Mouse (Mus musculus) stomach, embryonic 15.5 days (tissue): ENCODE results near the gene Tcf7l2. TPM values are rescaled to one million over a fixed set of nuclear protein-coding genes. Genes with fewer than 3 reads are reported as not detected.

ENCODE experiments used
- ATAC-seq: fragments of 200-750 bp; cut with Nextera tagmentation; 2 replicates; pipeline ENCODE4 v1.8.0; 2017; ENCODE audit warnings: low read depth, moderate number of reproducible peaks, moderate TSS enrichment; ENCODE audit not compliant: insufficient read depth, low FRiP score
- H3K27ac ChIP-seq: fragments of 300-500 bp; sonication (generic); 2 replicates; pipeline ENCODE4 v1.5.1; 2015; ENCODE audit warnings: mild to moderate bottlenecking, inconsistent platforms
- H3K27me3 ChIP-seq: fragments of 300-500 bp; sonication (generic); replicated peaks from 2 replicates; pipeline ENCODE4 v1.6.1; 2015; ENCODE audit warnings: inconsistent platforms
- H3K36me3 ChIP-seq: fragments of 300-500 bp; sonication (generic); 2 replicates; pipeline ENCODE4 v1.6.1; 2015; ENCODE audit warnings: inconsistent platforms
- H3K4me1 ChIP-seq: fragments of 300-500 bp; sonication (generic); 2 replicates; pipeline ENCODE4 v1.6.1; 2015; ENCODE audit warnings: inconsistent platforms
- H3K4me2 ChIP-seq: fragments of 300-500 bp; sonication (generic); 2 replicates; pipeline ENCODE4 v1.6.1; 2015; ENCODE audit warnings: mild to moderate bottlenecking, inconsistent platforms
- H3K4me3 ChIP-seq: fragments of 300-500 bp; sonication (generic); replicated peaks from 2 replicates; pipeline ENCODE4 v1.5.1; 2015; ENCODE audit warnings: inconsistent platforms
- H3K9ac ChIP-seq: fragments of 300-500 bp; sonication (generic); 2 replicates; pipeline ENCODE4 v1.6.1; 2015; ENCODE audit warnings: inconsistent platforms
- H3K9me3 ChIP-seq: fragments of 300-500 bp; sonication (generic); 2 replicates; pipeline ENCODE4 v1.6.1; 2016; ENCODE audit warnings: inconsistent platforms
- WGBS: fragments of 180-500 bp; shearing (Covaris S2); methylation state at CpG from one replicate; pipeline ENCODE4 v1.1.7; 2015; 5-methylcytosine and 5-hydroxymethylcytosine counted together
- polyA plus RNA-seq: library from polyadenylated mRNA; unstranded; fragments of >200 nt; fragmentation: Nextera tagmentation; extraction: Ambion mirVana; gene quantifications from 2 replicates; pipeline ENCODE4 v1.2.1, GENCODE M21; 2015

Tcf7l2 gene
- polyA plus RNA-seq, 1 experiment from 2014 or later: 85.2 TPM

- no peak overlapping the region for H3K9ac ChIP-seq
- WGBS: 58% methylated on average over 3 of the region's 3 CpGs
- no peak for ATAC-seq
Measured at GRCm38 (mm10) chr19:55797834-55798233, 56.2 kb downstream of the Tcf7l2 start.

DNA sequence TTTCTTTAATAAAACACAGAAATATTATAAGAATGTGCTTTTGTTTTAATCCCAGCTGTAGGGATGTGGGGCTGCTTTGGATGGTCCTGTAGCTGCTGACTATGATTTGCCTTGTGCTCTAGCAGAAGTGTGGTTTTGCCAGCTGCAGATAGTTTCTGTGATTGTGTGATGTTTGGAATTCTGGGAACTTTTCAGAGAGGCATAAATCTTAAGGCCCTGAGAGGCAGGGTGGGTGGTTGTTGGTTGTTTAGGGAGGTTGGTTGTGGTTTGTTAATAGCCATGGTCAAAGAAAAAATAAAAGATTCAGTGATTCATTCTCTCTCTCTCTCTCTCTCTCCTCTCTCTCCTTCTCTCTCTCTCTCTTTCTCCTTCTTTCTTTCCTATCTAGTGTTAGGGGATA lies 57.8 kb downstream of the Tcf7l2 start:
- Histone ChIP-seq H3K36me3 (no peaks in the 10 kb centered on the region), H3K4me2 (no peak overlapping the region), H3K9me3 (no peaks in the 10 kb centered on the region), H3K4me1 (peaks cover 10% of the 10 kb centered on the region), H3K27ac (no peak overlapping the region), H3K9ac (no peak overlapping the region), H3K27me3 (no peaks in the 10 kb centered on the region), H3K4me3 (no peak overlapping the region)
- no peak for ATAC-seq

More at GRCm38 (mm10) chr19:55797834-55798233, 56.2 kb downstream of the Tcf7l2 start:
- H3K4me2 ChIP-seq: no peak overlapping the region
- H3K4me3 ChIP-seq: no peak overlapping the region
- H3K27ac ChIP-seq: no peak overlapping the region
- no peaks in the 10 kb centered on the region for H3K36me3 ChIP-seq
- no peaks in the 10 kb centered on the region for H3K9me3 ChIP-seq
- peaks cover 16% of the 10 kb centered on the region for H3K4me1 ChIP-seq
- no peaks in the 10 kb centered on the region for H3K27me3 ChIP-seq

DNA sequence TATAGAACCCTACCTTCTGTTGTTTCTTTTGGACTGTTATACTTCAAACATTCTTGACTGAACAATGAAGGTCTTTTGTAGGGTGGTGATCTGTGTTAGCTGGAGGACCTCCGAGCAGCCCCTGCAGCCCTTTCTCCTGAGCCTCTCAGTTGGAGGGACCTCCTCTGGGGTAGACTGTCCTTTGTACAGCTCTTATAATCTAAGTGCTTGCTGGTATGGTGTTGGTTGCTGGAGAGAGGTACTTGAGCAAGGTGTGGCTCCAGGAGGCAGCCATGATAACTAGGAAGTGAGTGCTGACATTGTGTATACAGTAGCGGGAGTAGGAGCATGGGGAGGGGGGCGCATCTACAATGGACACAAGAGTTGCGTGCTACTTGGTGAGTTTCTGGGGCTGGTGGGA lies 58.4 kb downstream of the Tcf7l2 start:
- H3K4me1 ChIP-seq: peaks cover 10% of the 10 kb centered on the region

GRCm38 (mm10) chr19:55803121-55803520 lies 61.5 kb downstream of the Tcf7l2 start:
- Histone ChIP-seq H3K4me3 (no peak overlapping the region), H3K36me3 (no peaks in the 10 kb centered on the region), H3K27ac (no peak overlapping the region), H3K9me3 (no peaks in the 10 kb centered on the region), H3K4me2 (no peak overlapping the region), H3K27me3 (no peaks in the 10 kb centered on the region), H3K9ac (no peak overlapping the region), H3K4me1 (peaks cover 11% of the 10 kb centered on the region)
- WGBS: 42% methylated on average over 1 of the region's 1 CpGs
- ATAC-seq: no peak

More for the DNA sequence above, 58.4 kb downstream of the Tcf7l2 start:
- Histone ChIP-seq H3K4me3 (no peak overlapping the region), H3K4me2 (no peak overlapping the region), H3K9ac (no peak overlapping the region), H3K9me3 (no peaks in the 10 kb centered on the region), H3K27ac (no peak overlapping the region), H3K36me3 (no peaks in the 10 kb centered on the region), H3K27me3 (no peaks in the 10 kb centered on the region)
- ATAC-seq: no peak
- 89% methylated on average over 4 of the region's 4 CpGs for WGBS

DNA sequence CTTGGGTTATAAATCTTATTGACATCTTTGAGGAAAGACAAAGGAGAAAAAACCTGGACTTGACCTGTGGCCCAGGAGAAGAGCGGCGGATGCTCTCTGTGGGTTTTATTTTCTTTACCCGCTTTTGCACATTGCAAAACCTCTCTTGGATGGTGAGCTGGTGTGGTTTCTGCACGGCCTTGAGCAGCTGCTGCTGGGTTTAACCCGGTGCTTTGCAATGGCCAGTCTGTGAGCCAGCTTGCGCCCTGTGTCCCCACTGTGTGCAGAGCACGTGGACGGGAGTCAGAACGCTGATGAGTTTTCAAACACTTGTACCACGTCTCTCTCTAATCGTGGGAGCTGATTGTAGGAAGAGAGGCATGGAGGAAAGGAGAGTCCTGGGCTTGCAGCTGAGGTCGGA lies 62.2 kb downstream of the Tcf7l2 start:
- no peak for ATAC-seq
- Histone ChIP-seq H3K36me3 (no peaks in the 10 kb centered on the region), H3K9me3 (no peaks in the 10 kb centered on the region), H3K4me1 (peaks cover 11% of the 10 kb centered on the region), H3K27me3 (no peaks in the 10 kb centered on the region), H3K4me2 (no peak overlapping the region), H3K9ac (no peak overlapping the region), H3K4me3 (no peak overlapping the region), H3K27ac (no peak overlapping the region)
- 83% methylated on average over 12 of the region's 12 CpGs for WGBS

DNA sequence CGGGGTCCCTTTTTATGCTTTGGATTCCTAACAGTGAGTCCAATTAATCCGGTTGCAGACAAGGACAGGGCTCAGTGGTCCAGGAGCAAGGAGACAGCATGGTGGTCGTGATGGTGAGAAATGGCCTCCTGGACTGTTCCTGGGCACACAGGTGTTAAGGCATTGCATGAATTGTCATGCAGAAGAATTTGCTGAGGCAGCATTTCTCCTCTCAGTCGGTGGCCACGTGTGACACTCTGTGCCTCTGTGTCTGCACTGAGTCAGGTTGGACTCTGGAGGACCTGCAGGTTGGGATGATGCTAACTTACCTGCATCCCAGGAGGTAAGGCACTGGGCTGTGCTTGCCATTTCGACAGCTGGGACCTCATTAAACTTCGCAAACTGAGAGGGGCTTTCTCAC lies 63.2 kb downstream of the Tcf7l2 start:
- Histone ChIP-seq H3K9me3 (no peaks in the 10 kb centered on the region), H3K27me3 (no peaks in the 10 kb centered on the region), H3K4me1 (peaks cover 11% of the 10 kb centered on the region), H3K4me2 (no peak overlapping the region), H3K27ac (no peak overlapping the region), H3K9ac (no peak overlapping the region), H3K4me3 (no peak overlapping the region), H3K36me3 (no peaks in the 10 kb centered on the region)
- WGBS: 87% methylated on average over 7 of the region's 7 CpGs
- no peak for ATAC-seq

- Histone ChIP-seq H3K4me1 (peaks cover 11% of the 10 kb centered on the region), H3K4me3 (no peak overlapping the region), H3K9me3 (no peaks in the 10 kb centered on the region), H3K27me3 (no peaks in the 10 kb centered on the region), H3K27ac (0 out of 2 replicates have a peak overlapping the region, but pooled peaks have one; percentile 11), H3K36me3 (no peaks in the 10 kb centered on the region), H3K4me2 (no peak overlapping the region), H3K9ac (no peak overlapping the region)
- WGBS: 34% methylated on average over 12 of the region's 12 CpGs
- ATAC-seq: 0 out of 2 replicates have a peak, but pooled peaks have one; percentile 38
Measured at GRCm38 (mm10) chr19:55806434-55807193, 65.0 kb downstream of the Tcf7l2 start.

DNA sequence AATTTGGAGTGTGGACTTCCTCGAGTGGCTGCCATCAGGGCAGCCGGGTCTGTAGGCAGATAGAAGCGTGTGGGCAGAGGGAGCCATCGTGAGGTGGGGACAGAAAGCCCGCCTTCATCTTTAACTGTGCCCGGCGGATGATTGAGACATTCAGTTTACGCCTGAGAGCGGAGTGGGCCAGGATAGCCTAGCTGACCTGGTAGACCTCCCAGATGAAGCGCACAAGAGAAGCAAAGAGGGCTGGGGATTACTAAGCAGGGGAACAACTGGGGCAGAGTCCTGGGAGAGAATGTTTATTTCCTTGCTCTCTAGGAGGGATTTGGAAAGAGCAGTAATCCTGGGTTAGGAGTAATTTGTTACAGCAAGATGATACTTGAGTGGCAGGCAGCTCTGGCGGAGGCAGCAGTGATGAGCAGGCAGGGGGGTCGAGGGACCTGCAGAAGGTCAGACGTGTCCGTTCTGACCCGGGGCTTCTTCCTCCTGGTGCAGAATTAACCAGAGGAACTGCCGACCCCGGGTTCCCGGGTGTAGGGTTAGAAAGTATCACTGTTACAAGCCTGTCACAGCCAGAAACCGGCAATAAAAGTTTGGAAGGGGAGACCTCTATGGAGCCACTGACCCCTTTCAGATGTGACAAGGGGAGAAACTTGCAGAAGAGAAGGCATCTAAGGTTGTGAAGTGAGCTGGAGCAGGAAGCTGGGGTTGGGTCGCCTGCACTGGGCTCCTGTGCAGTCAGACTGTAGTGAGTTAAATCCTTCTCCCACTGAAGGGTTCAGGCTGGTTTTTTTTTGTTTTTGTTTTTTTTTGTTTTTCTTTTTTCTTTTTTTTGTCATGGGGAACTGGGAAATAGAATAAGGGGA lies 65.8 kb downstream of the Tcf7l2 start:
- 0 out of 2 replicates have a peak, but pooled peaks have one; percentile 14 for ATAC-seq
- no peak overlapping the region for H3K4me2 ChIP-seq

GRCm38 (mm10) chr19:55808304-55808703 lies 66.7 kb downstream of the Tcf7l2 start:
- Histone ChIP-seq H3K36me3 (no peaks in the 10 kb centered on the region), H3K9ac (no peak overlapping the region), H3K4me3 (no peak overlapping the region), H3K4me1 (peaks cover 11% of the 10 kb centered on the region), H3K27ac (no peak overlapping the region), H3K9me3 (no peaks in the 10 kb centered on the region), H3K4me2 (no peak overlapping the region), H3K27me3 (no peaks in the 10 kb centered on the region)
- 71% methylated on average over 2 of the region's 2 CpGs for WGBS
- no peak for ATAC-seq

More for the DNA sequence above, 65.8 kb downstream of the Tcf7l2 start:
- H3K27ac ChIP-seq: no peak overlapping the region
- WGBS: 38% methylated on average over 20 of the region's 20 CpGs
- no peaks in the 10 kb centered on the region for H3K36me3 ChIP-seq
- H3K9ac ChIP-seq: no peak overlapping the region
- H3K4me3 ChIP-seq: no peak overlapping the region
- peaks cover 11% of the 10 kb centered on the region for H3K4me1 ChIP-seq
- H3K27me3 ChIP-seq: no peaks in the 10 kb centered on the region
- H3K9me3 ChIP-seq: no peaks in the 10 kb centered on the region

DNA sequence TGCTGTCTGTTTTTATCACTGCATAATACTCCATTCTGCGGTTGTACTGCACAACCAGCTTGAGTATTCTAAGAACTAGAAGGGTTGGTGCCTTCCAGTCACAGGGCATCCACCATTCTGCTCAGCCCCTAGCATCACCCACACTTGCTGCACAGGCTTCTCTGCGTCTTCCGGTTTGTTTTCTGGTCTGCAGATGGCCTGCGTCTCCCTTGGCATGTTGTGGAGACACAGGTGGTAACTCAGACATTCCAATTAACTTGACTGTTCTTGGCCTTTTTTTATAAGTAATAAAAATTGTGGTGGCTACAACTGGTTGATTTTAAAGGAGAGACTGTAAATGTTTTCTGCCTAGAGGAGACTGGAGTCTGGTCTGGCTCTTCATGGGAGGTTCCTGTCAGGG lies 67.9 kb downstream of the Tcf7l2 start:
- ATAC-seq: no peak
- WGBS: 75% methylated on average over 4 of the region's 4 CpGs
- no peak overlapping the region for H3K27ac ChIP-seq
- peaks cover 11% of the 10 kb centered on the region for H3K4me1 ChIP-seq
- H3K9me3 ChIP-seq: no peaks in the 10 kb centered on the region
- H3K4me2 ChIP-seq: no peak overlapping the region
- no peak overlapping the region for H3K9ac ChIP-seq
- H3K27me3 ChIP-seq: no peaks in the 10 kb centered on the region
- no peak overlapping the region for H3K4me3 ChIP-seq
- no peaks in the 10 kb centered on the region for H3K36me3 ChIP-seq

DNA sequence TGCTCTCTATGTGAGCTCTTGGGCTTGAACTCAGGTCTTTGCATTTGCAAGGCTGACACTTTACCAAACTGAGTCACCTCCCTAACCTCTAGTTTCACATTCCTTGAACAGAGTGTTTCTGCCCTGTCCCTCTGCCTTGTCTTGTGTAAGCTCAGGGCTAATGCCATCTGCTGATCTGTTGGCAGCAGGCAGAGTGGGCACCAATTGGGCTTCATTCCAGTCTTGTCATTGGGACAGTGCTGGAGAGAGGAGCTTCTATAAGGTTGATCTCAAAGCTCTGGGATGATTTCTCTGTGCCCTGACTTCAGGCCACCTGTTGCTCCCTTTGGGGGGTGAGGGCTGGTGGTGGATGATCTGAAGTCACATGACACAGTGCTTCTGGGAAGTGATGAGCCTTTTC lies 70.6 kb downstream of the Tcf7l2 start:
- no peaks in the 10 kb centered on the region for H3K36me3 ChIP-seq
- no peak overlapping the region for H3K9ac ChIP-seq
- no peak for ATAC-seq
- no peak overlapping the region for H3K4me2 ChIP-seq
- H3K4me1 ChIP-seq: no peaks in the 10 kb centered on the region
- no peak overlapping the region for H3K4me3 ChIP-seq
- no peak overlapping the region for H3K27ac ChIP-seq
- no peaks in the 10 kb centered on the region for H3K27me3 ChIP-seq
- H3K9me3 ChIP-seq: no peaks in the 10 kb centered on the region
